Mouse (Mus musculus): ENCODE results near the gene Zfp536.

DNA sequence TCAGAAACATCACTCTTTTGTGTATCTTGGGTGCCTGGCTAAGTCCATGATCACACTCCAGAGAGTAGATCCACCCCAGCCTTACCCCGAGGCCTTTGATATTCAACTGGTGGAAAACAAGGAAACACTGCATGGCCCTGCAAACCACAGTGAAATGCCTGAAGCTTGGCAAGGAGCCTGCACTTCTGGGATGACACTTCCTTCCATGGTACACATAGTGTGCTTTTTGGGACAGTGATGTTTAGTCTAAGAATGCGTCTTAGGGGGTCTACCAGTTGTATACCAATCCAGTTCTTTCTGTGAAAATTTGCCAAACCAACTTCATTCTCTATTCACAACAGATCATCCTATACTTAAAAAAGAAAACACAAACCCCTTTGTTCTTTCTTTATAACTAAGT lies 242.3 kb downstream of the Zfp536 start:
- no peak for TF ChIP-seq POLR2A (IDR thresholded peaks at IDR 0.05; ENCODE audit: control insufficient read depth, extremely low read depth, insufficient read depth, low read length, poor library complexity)
- no peak for TF ChIP-seq CTCF (IDR thresholded peaks at IDR 0.05; ENCODE audit: borderline replicate concordance, control insufficient read depth, extremely low read depth, insufficient read depth, low read length, poor library complexity)

All from thymus, adult 2 months (tissue).